Mouse (Mus musculus): ENCODE measurements around the gene B4galt3. TPM values are rescaled to one million over a fixed set of nuclear protein-coding genes. Genes with fewer than 3 reads are reported as not detected.

Gene B4galt3
- polyA plus RNA-seq, 1 experiment from 2014 or later, result 66.3 TPM

GRCm38 (mm10) chr1:171226780-171227179 lies 43.3 kb upstream of the B4galt3 start:
- no peaks in the 10 kb centered on the region for H3K4me1 ChIP-seq (replicated peaks; ENCODE audit: control insufficient read depth, insufficient read depth, low read length)
- no peaks in the 10 kb centered on the region for H3K36me3 ChIP-seq (ENCODE audit: control insufficient read depth, insufficient read depth, low read length)
- H3K4me3 ChIP-seq (ENCODE audit: low read depth, low read length), result no peak overlapping the region
- WGBS, result 64% methylated on average over 3 of the region's 4 CpGs
- no peak for ATAC-seq (ENCODE audit: low FRiP score)
- no peak overlapping the region for H3K4me2 ChIP-seq (replicated peaks; ENCODE audit: low read depth, low read length)
- no peak for DNase-seq (ENCODE audit: low spot score)
- H3K9me3 ChIP-seq (ENCODE audit: control insufficient read depth, low read length), result no peaks in the 10 kb centered on the region
- H3K27ac ChIP-seq (ENCODE audit: low read depth, low read length), result no peak overlapping the region
- H3K9ac ChIP-seq (ENCODE audit: low read depth, low read length), result no peak overlapping the region
- no peaks in the 10 kb centered on the region for H3K27me3 ChIP-seq (ENCODE audit: control insufficient read depth, insufficient read depth, low read length)

GRCm38 (mm10) chr1:171227879-171228278 lies 42.2 kb upstream of the B4galt3 start:
- 85% methylated on average over 1 of the region's 1 CpGs for WGBS
- H3K4me3 ChIP-seq (ENCODE audit: low read depth, low read length), result no peak overlapping the region
- DNase-seq (ENCODE audit: low spot score) (no peak), ATAC-seq (ENCODE audit: low FRiP score) (no peak)
- H3K9me3 ChIP-seq (ENCODE audit: control insufficient read depth, low read length), result no peaks in the 10 kb centered on the region
- no peaks in the 10 kb centered on the region for H3K27me3 ChIP-seq (ENCODE audit: control insufficient read depth, insufficient read depth, low read length)
- H3K27ac ChIP-seq (ENCODE audit: low read depth, low read length), result no peak overlapping the region
- H3K4me2 ChIP-seq (replicated peaks; ENCODE audit: low read depth, low read length), result no peak overlapping the region
- H3K36me3 ChIP-seq (ENCODE audit: control insufficient read depth, insufficient read depth, low read length), result no peaks in the 10 kb centered on the region
- no peaks in the 10 kb centered on the region for H3K4me1 ChIP-seq (replicated peaks; ENCODE audit: control insufficient read depth, insufficient read depth, low read length)
- H3K9ac ChIP-seq (ENCODE audit: low read depth, low read length), result no peak overlapping the region

GRCm38 (mm10) chr1:171229750-171230149 lies 40.4 kb upstream of the B4galt3 start:
- Histone ChIP-seq H3K27ac (ENCODE audit: low read depth, low read length) (no peak overlapping the region), H3K27me3 (ENCODE audit: control insufficient read depth, insufficient read depth, low read length) (no peaks in the 10 kb centered on the region), H3K36me3 (ENCODE audit: control insufficient read depth, insufficient read depth, low read length) (no peaks in the 10 kb centered on the region; the same call in 1 of the 2 replicates), H3K4me1 (replicated peaks; ENCODE audit: control insufficient read depth, insufficient read depth, low read length) (no peaks in the 10 kb centered on the region), H3K4me2 (replicated peaks; ENCODE audit: low read depth, low read length) (no peak overlapping the region), H3K4me3 (ENCODE audit: low read depth, low read length) (no peak overlapping the region), H3K9me3 (ENCODE audit: control insufficient read depth, low read length) (no peaks in the 10 kb centered on the region), H3K9ac (ENCODE audit: low read depth, low read length) (no peak overlapping the region)
- ATAC-seq (ENCODE audit: low FRiP score) (no peak), DNase-seq (ENCODE audit: low spot score) (no peak)
- 57% methylated on average over 6 of the region's 6 CpGs for whole genome bisulfite sequencing

- Histone ChIP-seq H3K9ac (ENCODE audit: low read depth, low read length) (no peak overlapping the region), H3K4me2 (replicated peaks; ENCODE audit: low read depth, low read length) (no peak overlapping the region), H3K27me3 (ENCODE audit: control insufficient read depth, insufficient read depth, low read length) (no peaks in the 10 kb centered on the region), H3K4me1 (replicated peaks; ENCODE audit: control insufficient read depth, insufficient read depth, low read length) (no peaks in the 10 kb centered on the region), H3K9me3 (ENCODE audit: control insufficient read depth, low read length) (no peaks in the 10 kb centered on the region), H3K36me3 (ENCODE audit: control insufficient read depth, insufficient read depth, low read length) (no peaks in the 10 kb centered on the region; the same call in 1 of the 2 replicates), H3K4me3 (ENCODE audit: low read depth, low read length) (no peak overlapping the region), H3K27ac (ENCODE audit: low read depth, low read length) (no peak overlapping the region)
- WGBS, result 62% methylated on average over 3 of the region's 3 CpGs
- ATAC-seq (ENCODE audit: low FRiP score) (no peak), DNase-seq (ENCODE audit: low spot score) (no peak)
Measured at GRCm38 (mm10) chr1:171230215-171230614, 39.9 kb upstream of the B4galt3 start.

GRCm38 (mm10) chr1:171231844-171232243 lies 38.3 kb upstream of the B4galt3 start:
- Histone ChIP-seq H3K4me2 (replicated peaks; ENCODE audit: low read depth, low read length) (no peak overlapping the region), H3K4me1 (replicated peaks; ENCODE audit: control insufficient read depth, insufficient read depth, low read length) (no peaks in the 10 kb centered on the region), H3K9me3 (ENCODE audit: control insufficient read depth, low read length) (no peaks in the 10 kb centered on the region), H3K27ac (ENCODE audit: low read depth, low read length) (no peak overlapping the region), H3K27me3 (ENCODE audit: control insufficient read depth, insufficient read depth, low read length) (no peaks in the 10 kb centered on the region), H3K9ac (ENCODE audit: low read depth, low read length) (no peak overlapping the region), H3K36me3 (ENCODE audit: control insufficient read depth, insufficient read depth, low read length) (peaks cover 3% of the 10 kb centered on the region), H3K4me3 (ENCODE audit: low read depth, low read length) (no peak overlapping the region)
- WGBS, result 80% methylated on average over 4 of the region's 4 CpGs
- DNase-seq (ENCODE audit: low spot score) (no peak), ATAC-seq (ENCODE audit: low FRiP score) (no peak)

- DNase-seq (ENCODE audit: low spot score), result no peak
Measured at GRCm38 (mm10) chr1:171232348-171232747, 37.8 kb upstream of the B4galt3 start.

GRCm38 (mm10) chr1:171232800-171233730 lies 37.1 kb upstream of the B4galt3 start:
- Histone ChIP-seq H3K4me3 (ENCODE audit: low read depth, low read length) (no peak overlapping the region), H3K36me3 (ENCODE audit: control insufficient read depth, insufficient read depth, low read length) (peaks cover 8% of the 10 kb centered on the region), H3K27ac (ENCODE audit: low read depth, low read length) (no peak overlapping the region), H3K9me3 (ENCODE audit: control insufficient read depth, low read length) (no peaks in the 10 kb centered on the region), H3K4me1 (replicated peaks; ENCODE audit: control insufficient read depth, insufficient read depth, low read length) (no peaks in the 10 kb centered on the region), H3K27me3 (ENCODE audit: control insufficient read depth, insufficient read depth, low read length) (no peaks in the 10 kb centered on the region), H3K9ac (ENCODE audit: low read depth, low read length) (no peak overlapping the region), H3K4me2 (replicated peaks; ENCODE audit: low read depth, low read length) (no peak overlapping the region)
- WGBS, result 86% methylated on average over 12 of the region's 12 CpGs
- ATAC-seq (ENCODE audit: low FRiP score) (no peak), DNase-seq (ENCODE audit: low spot score) (no peak)

More at GRCm38 (mm10) chr1:171232348-171232747, 37.8 kb upstream of the B4galt3 start:
- Histone ChIP-seq H3K4me3 (ENCODE audit: low read depth, low read length) (no peak overlapping the region), H3K36me3 (ENCODE audit: control insufficient read depth, insufficient read depth, low read length) (peaks cover 6% of the 10 kb centered on the region), H3K4me1 (replicated peaks; ENCODE audit: control insufficient read depth, insufficient read depth, low read length) (no peaks in the 10 kb centered on the region), H3K27ac (ENCODE audit: low read depth, low read length) (no peak overlapping the region), H3K9ac (ENCODE audit: low read depth, low read length) (no peak overlapping the region), H3K9me3 (ENCODE audit: control insufficient read depth, low read length) (no peaks in the 10 kb centered on the region), H3K27me3 (ENCODE audit: control insufficient read depth, insufficient read depth, low read length) (no peaks in the 10 kb centered on the region), H3K4me2 (replicated peaks; ENCODE audit: low read depth, low read length) (no peak overlapping the region)
- ATAC-seq (ENCODE audit: low FRiP score), result no peak
- 94% methylated on average over 5 of the region's 5 CpGs for WGBS

GRCm38 (mm10) chr1:171234126-171234525 lies 36.0 kb upstream of the B4galt3 start, which contains the start of gene Fcer1g:
Gene Fcer1g, minus strand, starts transcription at chr1:171234365.
- Histone ChIP-seq H3K27ac (ENCODE audit: low read depth, low read length) (no peak within 1 kb of the TSS), H3K36me3 (ENCODE audit: control insufficient read depth, insufficient read depth, low read length) (peaks cover 8% of the 10 kb centered on the region), H3K4me3 (ENCODE audit: low read depth, low read length) (no peak within 1 kb of the TSS), H3K27me3 (ENCODE audit: control insufficient read depth, insufficient read depth, low read length) (no peaks in the 10 kb centered on the region), H3K9ac (ENCODE audit: low read depth, low read length) (no peak within 1 kb of the TSS), H3K4me2 (replicated peaks; ENCODE audit: low read depth, low read length) (no peak within 1 kb of the TSS), H3K9me3 (ENCODE audit: control insufficient read depth, low read length) (no peaks in the 10 kb centered on the region), H3K4me1 (replicated peaks; ENCODE audit: control insufficient read depth, insufficient read depth, low read length) (no peaks in the 10 kb centered on the region)
- 84% methylated on average over 14 of the region's 14 CpGs for WGBS
- ATAC-seq (ENCODE audit: low FRiP score) (no peak), DNase-seq (ENCODE audit: low spot score) (no peak)

- Histone ChIP-seq H3K36me3 (ENCODE audit: control insufficient read depth, insufficient read depth, low read length) (peaks cover 8% of the 10 kb centered on the region), H3K27ac (ENCODE audit: low read depth, low read length) (no peak overlapping the region), H3K4me2 (replicated peaks; ENCODE audit: low read depth, low read length) (no peak overlapping the region), H3K4me3 (ENCODE audit: low read depth, low read length) (no peak overlapping the region), H3K27me3 (ENCODE audit: control insufficient read depth, insufficient read depth, low read length) (no peaks in the 10 kb centered on the region), H3K9ac (ENCODE audit: low read depth, low read length) (no peak overlapping the region), H3K9me3 (ENCODE audit: control insufficient read depth, low read length) (no peaks in the 10 kb centered on the region), H3K4me1 (replicated peaks; ENCODE audit: control insufficient read depth, insufficient read depth, low read length) (no peaks in the 10 kb centered on the region)
- 96% methylated on average over 4 of the region's 4 CpGs for WGBS
- DNase-seq (ENCODE audit: low spot score) (no peak), ATAC-seq (ENCODE audit: low FRiP score) (no peak)
Measured at GRCm38 (mm10) chr1:171234538-171234937, 35.6 kb upstream of the B4galt3 start.
